Mouse (Mus musculus): ENCODE measurements at regions not wholly inside any gene's neighbourhood (a gene's known extent, or its start where the extent isn't known, plus 50 kb on each side); places are given as distances from the start of the nearest gene placed in this dataset.

DNA sequence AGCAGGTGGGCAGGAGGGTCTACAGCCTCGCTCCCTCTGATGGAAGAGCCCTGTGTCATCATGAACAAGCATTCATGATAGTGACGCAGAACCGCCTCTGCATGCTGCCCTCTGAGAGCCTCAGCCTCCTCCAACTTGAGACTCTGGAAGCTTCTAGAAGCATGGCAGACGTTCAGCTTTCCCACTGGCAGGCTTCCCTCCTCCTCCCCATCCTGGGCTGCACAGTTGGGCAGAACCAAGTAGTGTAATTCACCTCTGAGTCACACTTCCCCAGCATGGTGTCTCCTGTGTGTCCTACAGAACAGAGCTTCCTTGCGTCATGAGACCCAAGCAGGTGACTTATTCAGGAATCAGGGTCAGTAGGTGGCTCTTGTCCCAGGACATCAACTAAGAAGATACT lies 271.3 kb upstream of the Zmiz1 start:
- no peak for ATAC-seq (replicated peaks; ENCODE audit: extremely low read depth, insufficient read depth, low FRiP score)
- 83% methylated on average over 5 of the region's 5 CpGs for WGBS
- Histone ChIP-seq H3K4me2 (ENCODE audit: low read depth, low read length) (no peak overlapping the region), H3K36me3 (ENCODE audit: control insufficient read depth, insufficient read depth) (no peaks in the 10 kb centered on the region), H3K4me3 (ENCODE audit: low read length) (no peak overlapping the region), H3K27ac (ENCODE audit: low read length) (no peak overlapping the region), H3K9me3 (replicated peaks; ENCODE audit: control insufficient read depth, low read length) (no peaks in the 10 kb centered on the region), H3K9ac (ENCODE audit: low read length) (no peak overlapping the region), H3K27me3 (ENCODE audit: control insufficient read depth, insufficient read depth, low read length) (no peaks in the 10 kb centered on the region), H3K4me1 (ENCODE audit: control insufficient read depth, insufficient read depth, low read length) (peaks cover 10% of the 10 kb centered on the region)

DNA sequence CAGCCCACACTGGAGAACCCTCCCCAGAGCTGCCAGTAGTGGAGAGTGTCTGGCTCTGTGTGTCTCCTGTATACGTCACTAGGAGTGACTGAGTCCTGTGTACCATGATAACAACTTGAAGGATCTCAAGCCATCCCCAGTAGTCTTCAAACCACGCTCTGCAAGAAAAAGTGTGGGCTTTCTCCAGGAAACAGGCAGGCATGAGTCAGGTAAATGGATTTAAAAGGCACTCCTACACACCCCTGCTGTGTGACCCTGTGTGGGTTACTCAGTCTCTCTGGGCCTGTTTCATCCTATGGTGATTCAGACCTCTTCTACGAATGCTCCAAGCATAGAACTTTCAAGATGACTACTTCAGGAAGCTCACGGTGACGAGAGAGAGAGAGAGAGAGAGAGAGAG lies 269.7 kb upstream of the Zmiz1 start:
- Histone ChIP-seq H3K27me3 (ENCODE audit: control insufficient read depth, insufficient read depth, low read length) (no peaks in the 10 kb centered on the region), H3K9me3 (replicated peaks; ENCODE audit: control insufficient read depth, low read length) (no peaks in the 10 kb centered on the region), H3K9ac (ENCODE audit: low read length) (no peak overlapping the region), H3K4me3 (ENCODE audit: low read length) (no peak overlapping the region), H3K4me1 (ENCODE audit: control insufficient read depth, insufficient read depth, low read length) (peaks cover 10% of the 10 kb centered on the region), H3K4me2 (ENCODE audit: low read depth, low read length) (no peak overlapping the region), H3K27ac (ENCODE audit: low read length) (no peak overlapping the region), H3K36me3 (ENCODE audit: control insufficient read depth, insufficient read depth) (no peaks in the 10 kb centered on the region)
- WGBS = 85% methylated on average over 5 of the region's 5 CpGs
- ATAC-seq (replicated peaks; ENCODE audit: extremely low read depth, insufficient read depth, low FRiP score) = no peak

DNA sequence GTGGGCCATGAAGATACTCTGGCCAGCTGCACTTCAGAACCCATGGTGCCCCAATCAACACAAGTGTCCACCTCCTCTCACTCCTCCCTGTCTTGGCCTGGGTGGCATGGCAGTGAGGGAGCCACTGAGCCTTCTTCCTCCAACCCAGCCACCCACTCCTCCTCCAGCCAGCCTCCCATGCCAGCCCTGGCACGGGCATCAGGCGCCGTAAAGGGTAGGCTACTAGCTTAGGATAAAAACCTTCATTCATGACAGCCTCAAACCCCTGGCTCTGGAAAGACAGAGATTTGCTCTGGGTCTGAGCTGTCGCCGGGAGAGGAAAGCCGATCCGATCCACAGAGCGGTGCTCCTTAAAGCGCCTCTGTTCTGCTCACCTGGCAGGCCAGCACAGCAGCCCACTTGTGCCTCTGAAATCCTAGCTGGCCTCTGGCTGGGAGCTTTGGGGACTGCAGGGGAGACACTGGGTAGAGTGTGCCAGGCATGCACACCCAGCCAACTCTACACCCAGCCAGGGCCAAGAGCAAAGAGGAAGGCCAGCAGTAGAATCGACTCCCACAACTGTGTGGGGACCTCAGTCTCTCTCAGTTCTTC lies 268.2 kb upstream of the Zmiz1 start:
- Histone ChIP-seq H3K27ac (ENCODE audit: low read length) (no peak overlapping the region), H3K4me3 (ENCODE audit: low read length) (no peak overlapping the region), H3K9ac (ENCODE audit: low read length) (no peak overlapping the region), H3K27me3 (ENCODE audit: control insufficient read depth, insufficient read depth, low read length) (no peaks in the 10 kb centered on the region), H3K36me3 (ENCODE audit: control insufficient read depth, insufficient read depth) (no peaks in the 10 kb centered on the region), H3K4me1 (ENCODE audit: control insufficient read depth, insufficient read depth, low read length) (peaks cover 6% of the 10 kb centered on the region), H3K4me2 (ENCODE audit: low read depth, low read length) (no peak overlapping the region), H3K9me3 (replicated peaks; ENCODE audit: control insufficient read depth, low read length) (no peaks in the 10 kb centered on the region)
- no peak for ATAC-seq (replicated peaks; ENCODE audit: extremely low read depth, insufficient read depth, low FRiP score)
- whole genome bisulfite sequencing = 86% methylated on average over 10 of the region's 10 CpGs

DNA sequence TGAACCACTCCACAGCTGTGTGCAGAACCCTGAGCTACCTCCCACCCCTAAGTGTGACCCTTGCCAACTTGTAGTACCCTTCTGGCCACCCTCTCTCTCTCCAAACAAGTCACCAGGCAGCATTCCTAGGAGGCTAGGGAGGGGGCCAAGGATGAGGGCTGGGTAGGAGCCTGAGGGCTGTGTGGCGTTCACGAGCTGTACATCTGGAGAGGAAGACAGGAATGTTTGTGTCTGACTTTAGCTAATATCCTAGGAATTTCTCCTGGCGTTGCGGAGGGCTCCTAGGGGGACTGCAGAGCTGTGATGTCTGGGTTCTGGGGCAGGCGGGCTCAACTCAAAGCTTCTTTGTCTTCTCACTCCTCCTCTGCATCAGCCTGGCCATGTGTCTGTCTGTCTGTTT lies 262.2 kb upstream of the Zmiz1 start:
- Histone ChIP-seq H3K4me1 (ENCODE audit: control insufficient read depth, insufficient read depth, low read length) (peaks cover 11% of the 10 kb centered on the region), H3K9me3 (replicated peaks; ENCODE audit: control insufficient read depth, low read length) (no peaks in the 10 kb centered on the region), H3K27ac (ENCODE audit: low read length) (no peak overlapping the region; the same call in 1 of the 2 replicates), H3K36me3 (ENCODE audit: control insufficient read depth, insufficient read depth) (no peaks in the 10 kb centered on the region), H3K9ac (ENCODE audit: low read length) (no peak overlapping the region), H3K27me3 (ENCODE audit: control insufficient read depth, insufficient read depth, low read length) (no peaks in the 10 kb centered on the region), H3K4me2 (ENCODE audit: low read depth, low read length) (no peak overlapping the region), H3K4me3 (ENCODE audit: low read length) (no peak overlapping the region)
- 27% methylated on average over 5 of the region's 5 CpGs for WGBS
- ATAC-seq (replicated peaks; ENCODE audit: extremely low read depth, insufficient read depth, low FRiP score) = 0 out of 2 replicates have a peak, but pooled peaks have one; percentile 7

DNA sequence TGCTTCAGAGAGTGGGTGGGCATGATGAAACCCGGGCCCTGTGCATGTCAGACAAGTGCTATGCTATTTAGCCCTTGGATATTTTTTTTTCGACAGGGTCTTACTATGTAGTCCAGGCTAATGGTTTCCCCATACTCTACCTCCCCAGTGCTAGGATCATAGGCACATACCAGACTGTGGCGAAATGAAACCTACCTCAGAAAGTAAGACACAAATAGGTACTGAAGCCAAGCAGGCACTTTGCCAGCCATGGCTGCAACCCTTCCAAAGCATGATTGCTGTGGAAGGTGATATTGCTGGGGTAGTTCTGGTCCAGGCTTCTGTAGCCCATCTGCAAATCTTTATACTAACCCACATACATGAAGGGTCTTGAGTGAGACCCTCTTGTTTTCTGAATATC lies 259.1 kb upstream of the Zmiz1 start:
- no peak for ATAC-seq (replicated peaks; ENCODE audit: extremely low read depth, insufficient read depth, low FRiP score)
- Histone ChIP-seq H3K4me2 (ENCODE audit: low read depth, low read length) (no peak overlapping the region), H3K4me3 (ENCODE audit: low read length) (no peak overlapping the region), H3K4me1 (ENCODE audit: control insufficient read depth, insufficient read depth, low read length) (peaks cover 11% of the 10 kb centered on the region), H3K9ac (ENCODE audit: low read length) (no peak overlapping the region), H3K27ac (ENCODE audit: low read length) (no peak overlapping the region), H3K27me3 (ENCODE audit: control insufficient read depth, insufficient read depth, low read length) (no peaks in the 10 kb centered on the region), H3K36me3 (ENCODE audit: control insufficient read depth, insufficient read depth) (no peaks in the 10 kb centered on the region), H3K9me3 (replicated peaks; ENCODE audit: control insufficient read depth, low read length) (no peaks in the 10 kb centered on the region)
- WGBS = 74% methylated on average over 3 of the region's 3 CpGs

DNA sequence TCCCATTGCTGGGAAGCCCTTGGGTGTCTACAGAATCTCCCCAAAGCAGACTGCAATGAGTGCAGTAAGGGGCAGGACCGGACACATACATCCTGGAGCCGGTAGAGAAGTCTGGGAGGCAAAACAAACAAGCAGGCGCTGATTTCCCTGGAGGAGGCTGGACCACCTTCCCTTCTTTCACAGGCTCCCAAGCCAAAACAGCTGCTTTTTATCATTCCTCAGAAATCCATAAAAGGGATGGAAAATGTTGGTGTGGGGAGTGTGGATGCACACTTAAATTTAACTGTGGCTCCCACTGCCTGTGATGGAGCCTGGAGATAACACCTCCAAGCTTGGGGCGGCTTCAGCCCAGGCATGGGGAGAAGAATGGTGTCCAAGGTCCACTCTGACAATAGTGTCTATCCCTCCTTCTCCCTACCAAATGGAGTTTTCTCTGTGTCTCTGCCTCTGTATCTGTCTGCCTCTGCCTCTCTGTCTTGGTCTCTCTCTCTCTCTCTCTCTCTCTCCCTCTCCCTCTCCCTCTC lies 258.3 kb upstream of the Zmiz1 start:
- Histone ChIP-seq H3K36me3 (ENCODE audit: control insufficient read depth, insufficient read depth) (no peaks in the 10 kb centered on the region), H3K4me2 (ENCODE audit: low read depth, low read length) (no peak overlapping the region), H3K4me1 (ENCODE audit: control insufficient read depth, insufficient read depth, low read length) (peaks cover 11% of the 10 kb centered on the region), H3K27me3 (ENCODE audit: control insufficient read depth, insufficient read depth, low read length) (no peaks in the 10 kb centered on the region), H3K9ac (ENCODE audit: low read length) (0 out of 2 replicates have a peak overlapping the region, but pooled peaks have one; percentile 19), H3K27ac (ENCODE audit: low read length) (peak overlapping the region; percentile 25), H3K9me3 (replicated peaks; ENCODE audit: control insufficient read depth, low read length) (no peaks in the 10 kb centered on the region), H3K4me3 (ENCODE audit: low read length) (no peak overlapping the region)
- ATAC-seq (replicated peaks; ENCODE audit: extremely low read depth, insufficient read depth, low FRiP score) = no peak
- WGBS = 38% methylated on average over 4 of the region's 4 CpGs

DNA sequence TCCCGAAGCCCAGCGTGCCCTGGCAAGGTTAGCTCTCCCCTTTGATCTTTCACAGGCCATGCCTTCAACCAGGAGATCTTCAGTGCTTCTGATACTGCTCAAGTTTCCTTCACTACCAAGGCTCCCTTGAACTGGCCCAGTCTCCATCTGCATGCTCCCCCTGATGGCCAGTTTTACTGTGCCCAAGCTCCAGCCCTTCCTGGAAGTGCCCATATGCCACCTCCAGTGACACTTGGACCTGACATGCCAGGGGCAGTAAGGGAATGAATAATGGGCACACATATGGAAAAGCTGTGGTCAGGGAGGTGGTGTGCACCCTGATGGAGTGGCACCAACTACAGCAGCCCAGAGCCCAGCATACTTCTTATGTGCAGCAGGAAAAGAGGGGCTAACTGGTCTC lies 256.7 kb upstream of the Zmiz1 start:
- peaks cover 12% of the 10 kb centered on the region for H3K4me1 ChIP-seq (ENCODE audit: control insufficient read depth, insufficient read depth, low read length)
- H3K9ac ChIP-seq (ENCODE audit: low read length) = no peak overlapping the region
- no peak overlapping the region for H3K27ac ChIP-seq (ENCODE audit: low read length)
- WGBS = 59% methylated on average over 2 of the region's 2 CpGs
- no peaks in the 10 kb centered on the region for H3K9me3 ChIP-seq (replicated peaks; ENCODE audit: control insufficient read depth, low read length)
- H3K4me2 ChIP-seq (ENCODE audit: low read depth, low read length) = no peak overlapping the region
- no peaks in the 10 kb centered on the region for H3K27me3 ChIP-seq (ENCODE audit: control insufficient read depth, insufficient read depth, low read length)
- no peak overlapping the region for H3K4me3 ChIP-seq (ENCODE audit: low read length)
- ATAC-seq (replicated peaks; ENCODE audit: extremely low read depth, insufficient read depth, low FRiP score) = no peak
- H3K36me3 ChIP-seq (ENCODE audit: control insufficient read depth, insufficient read depth) = no peaks in the 10 kb centered on the region

DNA sequence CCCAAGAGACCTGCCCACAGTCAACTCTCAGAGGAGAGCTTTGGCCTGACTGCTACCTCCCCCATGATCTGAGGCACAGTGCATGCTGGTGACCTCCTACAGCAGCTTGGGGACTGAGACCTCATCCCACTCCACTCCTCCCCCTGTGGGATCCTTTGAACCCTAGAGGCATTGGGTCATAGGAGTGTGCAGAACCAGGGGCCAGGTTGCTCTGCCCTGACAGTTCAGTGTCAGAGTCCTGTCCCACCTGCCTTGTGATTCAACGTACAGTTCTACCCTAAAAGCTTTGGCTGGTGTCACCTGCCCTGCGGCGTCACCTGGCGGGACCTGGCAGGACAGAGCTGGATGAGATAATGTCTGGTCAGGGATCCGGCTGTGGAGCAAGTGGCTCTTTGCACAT lies 254.9 kb upstream of the Zmiz1 start:
- no peak overlapping the region for H3K27ac ChIP-seq (ENCODE audit: low read length)
- 87% methylated on average over 5 of the region's 5 CpGs for WGBS
- H3K9me3 ChIP-seq (replicated peaks; ENCODE audit: control insufficient read depth, low read length) = no peaks in the 10 kb centered on the region
- no peaks in the 10 kb centered on the region for H3K27me3 ChIP-seq (ENCODE audit: control insufficient read depth, insufficient read depth, low read length)
- H3K4me2 ChIP-seq (ENCODE audit: low read depth, low read length) = no peak overlapping the region
- no peaks in the 10 kb centered on the region for H3K36me3 ChIP-seq (ENCODE audit: control insufficient read depth, insufficient read depth)
- peaks cover 14% of the 10 kb centered on the region for H3K4me1 ChIP-seq (ENCODE audit: control insufficient read depth, insufficient read depth, low read length)
- no peak overlapping the region for H3K4me3 ChIP-seq (ENCODE audit: low read length)
- H3K9ac ChIP-seq (ENCODE audit: low read length) = no peak overlapping the region
- no peak for ATAC-seq (replicated peaks; ENCODE audit: extremely low read depth, insufficient read depth, low FRiP score)

DNA sequence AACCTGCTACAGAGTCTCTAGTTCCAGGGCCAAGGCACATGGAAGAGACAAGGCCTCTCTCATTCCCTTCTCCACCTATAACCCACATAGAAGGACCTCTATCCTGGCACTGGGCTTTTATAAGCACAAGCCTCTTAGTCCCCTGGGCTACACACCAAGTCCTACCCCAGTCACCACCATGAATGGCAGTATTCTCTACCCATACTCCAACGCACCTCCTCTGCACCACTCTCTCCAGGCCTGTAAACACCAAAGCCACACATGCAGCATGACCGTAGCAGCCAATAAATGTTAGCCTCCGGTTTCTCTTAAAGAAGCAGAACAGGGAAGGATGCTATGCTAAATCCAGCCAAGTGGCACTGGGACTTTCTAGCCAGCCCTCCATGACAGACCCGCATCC lies 252.1 kb upstream of the Zmiz1 start:
- Histone ChIP-seq H3K4me1 (ENCODE audit: control insufficient read depth, insufficient read depth, low read length) (peaks cover 5% of the 10 kb centered on the region), H3K4me2 (ENCODE audit: low read depth, low read length) (no peak overlapping the region), H3K4me3 (ENCODE audit: low read length) (no peak overlapping the region), H3K9me3 (replicated peaks; ENCODE audit: control insufficient read depth, low read length) (no peaks in the 10 kb centered on the region), H3K9ac (ENCODE audit: low read length) (no peak overlapping the region), H3K27me3 (ENCODE audit: control insufficient read depth, insufficient read depth, low read length) (no peaks in the 10 kb centered on the region), H3K27ac (ENCODE audit: low read length) (no peak overlapping the region), H3K36me3 (ENCODE audit: control insufficient read depth, insufficient read depth) (no peaks in the 10 kb centered on the region)
- WGBS = 86% methylated on average over 4 of the region's 4 CpGs
- no peak for ATAC-seq (replicated peaks; ENCODE audit: extremely low read depth, insufficient read depth, low FRiP score)

Measured in heart, embryonic 16.5 days (tissue).